Mouse (Mus musculus) limb, embryonic 14.5 days (tissue): ENCODE measurements around the gene Slc25a33. TPM values are rescaled to one million over a fixed set of nuclear protein-coding genes. Genes with fewer than 3 reads are reported as not detected.
A peak's percentile ranks its signal among the peaks of the same experiment; 100 is the strongest.

Experiments
- ATAC-seq: fragments of 200-750 bp; cut with Nextera tagmentation; 2 replicates; pipeline ENCODE4 v1.8.0; 2017; ENCODE audit warnings: low read depth, moderate number of reproducible peaks, moderate TSS enrichment; ENCODE audit not compliant: low FRiP score
- DNase-seq: peaks from one replicate; pipeline ENCODE4 v3.0.0-alpha.2; 2015; ENCODE audit warnings: low spot score
- H3K27ac ChIP-seq: fragments of 300-500 bp; sonication (generic); replicated peaks from 2 replicates; pipeline ENCODE4 v1.5.1; 2014; ENCODE audit warnings: low read depth, mild to moderate bottlenecking, low read length, moderate library complexity, mixed read lengths
- H3K27me3 ChIP-seq: fragments of 300-500 bp; sonication (generic); 2 replicates; pipeline ENCODE4 v1.6.1; 2014; ENCODE audit warnings: low read length, mixed read lengths; ENCODE audit not compliant: control insufficient read depth, insufficient read depth
- H3K36me3 ChIP-seq: fragments of 300-500 bp; sonication (generic); 2 replicates; pipeline ENCODE4 v1.6.1; 2014; ENCODE audit warnings: mild to moderate bottlenecking, low read length, moderate library complexity, mixed read lengths; ENCODE audit not compliant: control insufficient read depth, insufficient read depth
- H3K4me1 ChIP-seq: fragments of 300-500 bp; sonication (generic); 2 replicates; pipeline ENCODE4 v1.6.1; 2014; ENCODE audit warnings: antibody characterized with exemption, low read length, mixed read lengths; ENCODE audit not compliant: control insufficient read depth, insufficient read depth
- H3K4me2 ChIP-seq: fragments of 300-500 bp; sonication (generic); replicated peaks from 2 replicates; pipeline ENCODE4 v1.6.1; 2014; ENCODE audit warnings: low read depth, mild to moderate bottlenecking, low read length, moderate library complexity; ENCODE audit not compliant: severe bottlenecking
- H3K4me3 ChIP-seq: fragments of 300-500 bp; sonication (generic); replicated peaks from 2 replicates; pipeline ENCODE4 v1.5.1; 2014; ENCODE audit warnings: low read length
- H3K9ac ChIP-seq: fragments of 300-500 bp; sonication (generic); 2 replicates; pipeline ENCODE4 v1.6.1; 2014; ENCODE audit warnings: mild to moderate bottlenecking, low read depth, low read length, moderate library complexity; ENCODE audit not compliant: severe bottlenecking
- H3K9me3 ChIP-seq: fragments of 300-500 bp; sonication (generic); 2 replicates; pipeline ENCODE4 v1.6.1; 2016; ENCODE audit warnings: low read length; ENCODE audit not compliant: control insufficient read depth
- POLR2A ChIP-seq: fragments of 200-500 bp; IDR thresholded peaks from 2 replicates; pipeline ENCODE4 v1.8.0; 2012; ENCODE audit warnings: inconsistent platforms, mild to moderate bottlenecking, moderate library complexity, borderline replicate concordance; ENCODE audit not compliant: insufficient read depth, insufficient read length; ENCODE audit errors: extremely low read depth
- WGBS: fragments of 180-500 bp; shearing (Covaris S2); extraction: QIAGEN DNeasy Blood & Tissue Kit; methylation state at CpG from one replicate; pipeline ENCODE4 v1.1.7; 2014; 5-methylcytosine and 5-hydroxymethylcytosine counted together
- polyA plus RNA-seq, 2 experiments: library from polyadenylated mRNA; depleted of rRNA in 1 of 2; stranded (reverse) in 1 of 2; unstranded in 1 of 2; fragments of >200 nt; fragmentation: Nextera tagmentation in 1 of 2; extraction: Ambion mirVana in 1 of 2; gene quantifications; 2 replicates each; pipeline versions ENCODE4 v1.2.1 to v1.2.3; 2012 to 2014

The Slc25a33 gene
- polyA plus RNA-seq, 2 experiments: 8.2 to 10.8 TPM

- H3K4me1 ChIP-seq: peaks cover 39% of the 10 kb centered on the region
- 0 out of 2 replicates have a peak, but pooled peaks have one; percentile 43 for TF ChIP-seq POLR2A
- H3K27me3 ChIP-seq: no peaks in the 10 kb centered on the region
- peak within 1 kb of the TSS; percentile 90 for H3K4me2 ChIP-seq
- H3K27ac ChIP-seq: peak within 1 kb of the TSS; percentile 70
- WGBS: under 1% methylated on average over 50 of the region's 97 CpGs
- H3K4me3 ChIP-seq: peak within 1 kb of the TSS; percentile 80
- ATAC-seq (peak; percentile 91), DNase-seq (peak; percentile 93)
- H3K36me3 ChIP-seq: peaks cover 9% of the 10 kb centered on the region
- peak within 1 kb of the TSS; percentile 79 for H3K9ac ChIP-seq
- H3K9me3 ChIP-seq: no peaks in the 10 kb centered on the region
Observed at GRCm38 (mm10) chr4:149737383-149738324, 36.4 kb downstream of the Slc25a33 start, which contains the start of gene Tmem201. Gene Tmem201, minus strand, starts transcription at chr4:149738044.

GRCm38 (mm10) chr4:149736581-149736980, 37.5 kb downstream of the Slc25a33 start:
- peak overlapping the region; percentile 80 for H3K4me3 ChIP-seq
- DNase-seq (no peak), ATAC-seq (no peak)
- H3K9ac ChIP-seq: peak overlapping the region; percentile 79; the same call in 1 of the 2 replicates
- peak overlapping the region; percentile 90 for H3K4me2 ChIP-seq
- peaks cover 8% of the 10 kb centered on the region for H3K36me3 ChIP-seq
- no peaks in the 10 kb centered on the region for H3K27me3 ChIP-seq
- peaks cover 39% of the 10 kb centered on the region for H3K4me1 ChIP-seq
- no peaks in the 10 kb centered on the region for H3K9me3 ChIP-seq
- 31% methylated on average over 4 of the region's 4 CpGs for WGBS
- H3K27ac ChIP-seq: no peak overlapping the region
- TF ChIP-seq POLR2A: no peak

GRCm38 (mm10) chr4:149735624-149736250, 38.3 kb downstream of the Slc25a33 start:
- Histone ChIP-seq H3K9me3 (no peaks in the 10 kb centered on the region), H3K9ac (no peak overlapping the region), H3K27ac (no peak overlapping the region), H3K27me3 (no peaks in the 10 kb centered on the region), H3K4me3 (no peak overlapping the region), H3K4me1 (peaks cover 39% of the 10 kb centered on the region), H3K36me3 (peaks cover 10% of the 10 kb centered on the region), H3K4me2 (no peak overlapping the region)
- 71% methylated on average over 5 of the region's 5 CpGs for WGBS
- DNase-seq (no peak), ATAC-seq (no peak)
- no peak for TF ChIP-seq POLR2A

- no peaks in the 10 kb centered on the region for H3K9me3 ChIP-seq
- TF ChIP-seq POLR2A: no peak
- H3K27me3 ChIP-seq: no peaks in the 10 kb centered on the region
- no peak overlapping the region for H3K4me2 ChIP-seq
- peaks cover 16% of the 10 kb centered on the region for H3K36me3 ChIP-seq
- no peak overlapping the region for H3K9ac ChIP-seq
- WGBS: 80% methylated on average over 10 of the region's 10 CpGs
- H3K4me3 ChIP-seq: no peak overlapping the region
- ATAC-seq (no peak), DNase-seq (no peak)
- peaks cover 39% of the 10 kb centered on the region for H3K4me1 ChIP-seq
- H3K27ac ChIP-seq: no peak overlapping the region
Observed at GRCm38 (mm10) chr4:149734730-149735475, 39.2 kb downstream of the Slc25a33 start.

GRCm38 (mm10) chr4:149734246-149734645, 39.8 kb downstream of the Slc25a33 start:
- TF ChIP-seq POLR2A: no peak
- H3K4me2 ChIP-seq: no peak overlapping the region

More at GRCm38 (mm10) chr4:149734246-149734645, 39.8 kb downstream of the Slc25a33 start:
- H3K4me3 ChIP-seq: no peak overlapping the region
- no peak for ATAC-seq
- H3K36me3 ChIP-seq: peaks cover 22% of the 10 kb centered on the region
- 75% methylated on average over 6 of the region's 6 CpGs for WGBS
- H3K9me3 ChIP-seq: no peaks in the 10 kb centered on the region
- H3K27me3 ChIP-seq: no peaks in the 10 kb centered on the region
- no peak overlapping the region for H3K27ac ChIP-seq
- peaks cover 39% of the 10 kb centered on the region for H3K4me1 ChIP-seq
- no peak for DNase-seq
- H3K9ac ChIP-seq: peak overlapping the region; percentile 34
